Mouse (Mus musculus): ENCODE measurements at regions not wholly inside any gene's neighbourhood (a gene's known extent, or its start where the extent isn't known, plus 50 kb on each side); places are given as distances from the start of the nearest gene placed in this dataset.

GRCm38 (mm10) chr19:27148330-27148729 lies 68.0 kb upstream of the Vldlr start:
- no peak for DNase-seq (ENCODE audit: extremely low spot score in 1 of 2, low spot score in 2 of 2)
- H3K27ac ChIP-seq, result no peak overlapping the region
- TF ChIP-seq CTCF (IDR thresholded peaks at IDR 0.05), result no peak
- no peak overlapping the region for H3K4me3 ChIP-seq
- intact Hi-C loops (cut with DNase I), result no loop called here

GRCm38 (mm10) chr19:27149567-27149966 lies 66.7 kb upstream of the Vldlr start:
- Histone ChIP-seq H3K27ac (no peak overlapping the region), H3K4me3 (no peak overlapping the region)
- no peak for DNase-seq (ENCODE audit: extremely low spot score in 1 of 2, low spot score in 2 of 2)
- TF ChIP-seq CTCF (IDR thresholded peaks at IDR 0.05), result no peak
- intact Hi-C loops (cut with DNase I), result no loop called here

GRCm38 (mm10) chr19:27161933-27162332 lies 54.4 kb upstream of the Vldlr start:
- no peak for TF ChIP-seq CTCF (IDR thresholded peaks at IDR 0.05)
- Histone ChIP-seq H3K27ac (no peak overlapping the region), H3K4me3 (no peak overlapping the region)
- intact Hi-C loops (cut with DNase I), result no loop called here
- DNase-seq (ENCODE audit: extremely low spot score in 1 of 2, low spot score in 2 of 2), result no peak
